Mouse (Mus musculus): ENCODE measurements at regions not wholly inside any gene's neighbourhood (a gene's known extent, or its start where the extent isn't known, plus 50 kb on each side); places are given as distances from the start of the nearest gene placed in this dataset.

GRCm38 (mm10) chr10:99366162-99366561, 103.1 kb downstream of the Dusp6 start:
- TF ChIP-seq CTCF (IDR thresholded peaks at IDR 0.05; ENCODE audit: borderline replicate concordance, extremely low read depth, insufficient read depth, insufficient read length) (no peak), POLR2A (IDR thresholded peaks at IDR 0.05; ENCODE audit: borderline replicate concordance, extremely low read depth, insufficient read depth, insufficient read length, poor library complexity, severe bottlenecking) (no peak)
